20 mouse cellular contexts compared by ENCODE assay signal in the genomic region with DNA sequence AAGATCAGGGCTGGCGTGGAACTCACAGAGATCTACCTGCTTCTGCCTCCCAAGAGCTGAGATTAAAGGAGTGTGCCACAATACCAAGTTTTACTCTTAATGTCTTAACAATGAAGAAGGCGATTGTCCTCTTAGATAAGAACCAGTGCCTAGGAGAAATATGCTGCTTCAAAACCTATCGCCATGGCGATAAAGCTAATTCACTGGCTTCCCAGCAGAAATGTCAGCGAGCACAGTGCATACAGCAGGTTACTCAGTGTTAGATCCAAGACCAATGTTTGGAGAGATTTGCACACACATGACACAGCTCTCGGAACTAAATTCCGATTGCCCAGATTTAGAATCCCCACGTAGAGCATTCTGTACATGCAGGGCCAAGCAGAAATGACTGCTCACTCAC.
"Had no signal": no experiment of that assay in that cellular context is flagged by ENCODE, and none has a peak within 500 bp of the region (broad histone marks: within the 10 kb centered on the region; RNA-seq: fewer than 3 reads in every experiment).

No protein-coding gene starts in this region.

- H3K9me3 ChIP-seq: kidney, embryonic 15.5 days; liver, embryonic 13.5 days; midbrain, embryonic 12.5 days; neural tube, embryonic 12.5 days; neural tube, embryonic 15.5 days had no signal

- H3K27ac ChIP-seq: kidney, embryonic 15.5 days; left cerebral cortex, adult 2 months; liver, embryonic 13.5 days; midbrain, embryonic 12.5 days; neural tube, embryonic 12.5 days; neural tube, embryonic 15.5 days; stomach, postnatal 0 days had no signal

- H3K4me3 ChIP-seq: kidney, embryonic 15.5 days; left cerebral cortex, adult 2 months; liver, embryonic 13.5 days; midbrain, embryonic 12.5 days; neural tube, embryonic 12.5 days; neural tube, embryonic 15.5 days had no signal

- H3K4me2 ChIP-seq: kidney, embryonic 15.5 days; liver, embryonic 13.5 days; midbrain, embryonic 12.5 days; neural tube, embryonic 12.5 days; neural tube, embryonic 15.5 days had no signal

- H3K9ac ChIP-seq: kidney, embryonic 15.5 days; liver, embryonic 13.5 days; midbrain, embryonic 12.5 days; neural tube, embryonic 12.5 days; neural tube, embryonic 15.5 days had no signal

- H3K36me3 ChIP-seq: kidney, embryonic 15.5 days; liver, embryonic 13.5 days; midbrain, embryonic 12.5 days; neural tube, embryonic 12.5 days; neural tube, embryonic 15.5 days had no signal

- DNase-seq: kidney, adult 8-10 months; kidney, postnatal 10 days; kidney, postnatal 36 days; layer of hippocampus, postnatal 36 days; liver, embryonic 13.5 days; lung, adult 2 months; lung, postnatal 14 days; lung, postnatal 4 days; right cerebral cortex, adult 18-20 months; right cerebral cortex, postnatal 14 days; right cerebral cortex, postnatal 4 days; thymus, adult 2 months; thymus, postnatal 14 days; thymus, postnatal 4 days had no signal

- H3K27me3 ChIP-seq: neural tube, embryonic 12.5 days; neural tube, embryonic 15.5 days had no signal
